Mouse (Mus musculus): Measurements from ENCODE around the gene Mrpl28. TPM values are rescaled to one million over a fixed set of nuclear protein-coding genes. Genes with fewer than 3 reads are reported as not detected.
"Not testable (repeated sequence)": the region's sequence is repeated elsewhere in the genome, so short reads cannot be mapped to it uniquely, and the experiment has no call there.

The Mrpl28 gene
- 118 TPM for polyA plus RNA-seq (2021)

- TF ChIP-seq CTCF (IDR thresholded peaks at IDR 0.05) = no peak
- peak; percentile 32 for ATAC-seq
- ChIA-PET CTCF (no interaction called here), POLR2A (interaction anchor here (0.9 to 1.5 kb wide), 3 partner anchors 11 to 18 kb away, joined by 3 to 5 read pairs (median 3); no protein-coding TSS in a partner anchor)
- DNase-seq (ENCODE audit: low read depth, low spot score) = peak; percentile 83
- in situ Hi-C loops (cut with MboI; ENCODE audit: low pct_unique_long_range_greater_than_20kb) = loop anchor here (5.0 kb wide), 3 partner anchors 69 to 329 kb away; partner anchors contain the start of gene Fam234a
- no peaks in the 10 kb centered on the region for H3K27me3 ChIP-seq
Measured at GRCm38 (mm10) chr17:26123267-26123684, at the start of gene Mrpl28. Gene Mrpl28, plus strand, starts transcription at chr17:26123500.

- DNase-seq (ENCODE audit: low read depth, low spot score) (no peak), ATAC-seq (no peak)
- no peaks in the 10 kb centered on the region for H3K27me3 ChIP-seq
- in situ Hi-C loops (cut with MboI; ENCODE audit: low pct_unique_long_range_greater_than_20kb) = no loop called here
- ChIA-PET POLR2A (no interaction called here), CTCF (interaction anchor here (2.8 kb wide), 1 partner anchor 15 kb away, joined by 12 read pairs; the partner anchor contains the start of gene Decr2)
- TF ChIP-seq CTCF (IDR thresholded peaks at IDR 0.05) = no peak
Measured at GRCm38 (mm10) chr17:26075246-26075645, 48.1 kb upstream of the Mrpl28 start.

GRCm38 (mm10) chr17:26078851-26079250 is 44.4 kb upstream of the Mrpl28 start:
- ATAC-seq (no peak), DNase-seq (ENCODE audit: low read depth, low spot score) (no peak)
- H3K27me3 ChIP-seq = no peaks in the 10 kb centered on the region
- no peak for TF ChIP-seq CTCF (IDR thresholded peaks at IDR 0.05)
- in situ Hi-C loops (cut with MboI; ENCODE audit: low pct_unique_long_range_greater_than_20kb) = no loop called here
- POLR2A ChIA-PET = interaction anchor here (0.7 kb wide), 1 partner anchor 17 kb away, joined by 3 read pairs; no protein-coding TSS in a partner anchor
- CTCF ChIA-PET = no interaction called here

- CTCF ChIA-PET = interaction anchor here (1.5 kb wide), 1 partner anchor 10 kb away, joined by 9 read pairs; the partner anchor contains the start of gene Decr2
- H3K27me3 ChIP-seq = no peaks in the 10 kb centered on the region
- DNase-seq (ENCODE audit: low read depth, low spot score) = no peak
- POLR2A ChIA-PET = interaction anchor here (0.8 kb wide), 1 partner anchor 12 kb away, joined by 3 read pairs; the partner anchor contains the start of gene Rab11fip3
- no peak for TF ChIP-seq CTCF (IDR thresholded peaks at IDR 0.05)
- ATAC-seq = no peak
- in situ Hi-C loops (cut with MboI; ENCODE audit: low pct_unique_long_range_greater_than_20kb) = no loop called here
Measured at GRCm38 (mm10) chr17:26080867-26081266, 42.4 kb upstream of the Mrpl28 start.

GRCm38 (mm10) chr17:26087059-26087564 is 36.2 kb upstream of the Mrpl28 start:
- CTCF ChIA-PET = no interaction called here
- POLR2A ChIA-PET = no interaction called here
- no peaks in the 10 kb centered on the region for H3K27me3 ChIP-seq
- in situ Hi-C loops (cut with MboI; ENCODE audit: low pct_unique_long_range_greater_than_20kb) = no loop called here
- ATAC-seq (no peak), DNase-seq (ENCODE audit: low read depth, low spot score) (no peak)
- no peak for TF ChIP-seq CTCF (IDR thresholded peaks at IDR 0.05)

- peaks cover 7% of the 10 kb centered on the region for H3K27me3 ChIP-seq
- ChIA-PET CTCF (interaction anchor here (0.6 to 3.3 kb wide), 13 partner anchors 9 to 178 kb away, joined by 3 to 19 read pairs (median 3); no protein-coding TSS in a partner anchor), POLR2A (no interaction called here)
- ATAC-seq (peak; percentile 86), DNase-seq (ENCODE audit: low read depth, low spot score) (peak; percentile 73)
- TF ChIP-seq CTCF (IDR thresholded peaks at IDR 0.05) = peak; percentile 97
- in situ Hi-C loops (cut with MboI; ENCODE audit: low pct_unique_long_range_greater_than_20kb) = loop anchor here (5.0 kb wide), 3 partner anchors 53 to 193 kb away; no protein-coding TSS in a partner anchor
Measured at GRCm38 (mm10) chr17:26089905-26090632, 33.2 kb upstream of the Mrpl28 start, which contains the start of gene Decr2. Gene Decr2, minus strand, starts transcription at chr17:26090337.

GRCm38 (mm10) chr17:26094531-26095110 is 28.7 kb upstream of the Mrpl28 start:
- ChIA-PET POLR2A (no interaction called here), CTCF (interaction anchor here (1.4 to 1.8 kb wide), 2 partner anchors 21 to 83 kb away, joined by 3 to 6 read pairs; no protein-coding TSS in a partner anchor)
- in situ Hi-C loops (cut with MboI; ENCODE audit: low pct_unique_long_range_greater_than_20kb) = loop anchor here (5.0 kb wide), 3 partner anchors 57 to 197 kb away; no protein-coding TSS in a partner anchor
- H3K27me3 ChIP-seq = peaks cover 9% of the 10 kb centered on the region
- no peak for ATAC-seq
- no peak for TF ChIP-seq CTCF (IDR thresholded peaks at IDR 0.05)
- DNase-seq (ENCODE audit: low read depth, low spot score) = no peak

- ATAC-seq (no peak), DNase-seq (ENCODE audit: low read depth, low spot score) (no peak)
- in situ Hi-C loops (cut with MboI; ENCODE audit: low pct_unique_long_range_greater_than_20kb) = no loop called here
- peaks cover 9% of the 10 kb centered on the region for H3K27me3 ChIP-seq
- ChIA-PET CTCF (interaction anchor here (1.8 kb wide), 1 partner anchor 83 kb away, joined by 6 read pairs; no protein-coding TSS in a partner anchor), POLR2A (no interaction called here)
- TF ChIP-seq CTCF (IDR thresholded peaks at IDR 0.05) = no peak
Measured at GRCm38 (mm10) chr17:26095121-26095740, 28.1 kb upstream of the Mrpl28 start, which contains the start of gene Nme4. Gene Nme4, minus strand, starts transcription at chr17:26095602.

- ATAC-seq = no peak
- peaks cover 9% of the 10 kb centered on the region for H3K27me3 ChIP-seq
- in situ Hi-C loops (cut with MboI; ENCODE audit: low pct_unique_long_range_greater_than_20kb) = no loop called here
- no peak for DNase-seq (ENCODE audit: low read depth, low spot score)
- CTCF ChIA-PET = interaction anchor here (1.2 kb wide), 1 partner anchor 57 kb away, joined by 3 read pairs; no protein-coding TSS in a partner anchor
- TF ChIP-seq CTCF (IDR thresholded peaks at IDR 0.05) = peak; percentile 6
- POLR2A ChIA-PET = no interaction called here
Measured at GRCm38 (mm10) chr17:26098461-26098860, 24.8 kb upstream of the Mrpl28 start.

GRCm38 (mm10) chr17:26099316-26099715 is 24.0 kb upstream of the Mrpl28 start:
- in situ Hi-C loops (cut with MboI; ENCODE audit: low pct_unique_long_range_greater_than_20kb) = not testable (repeated sequence)

More at GRCm38 (mm10) chr17:26099316-26099715, 24.0 kb upstream of the Mrpl28 start:
- TF ChIP-seq CTCF (IDR thresholded peaks at IDR 0.05) = peak; percentile 46
- POLR2A ChIA-PET; ATAC-seq; H3K27me3 ChIP-seq; DNase-seq (ENCODE audit: low read depth, low spot score): not testable (repeated sequence)
- CTCF ChIA-PET = interaction anchor here (0.7 kb wide), 1 partner anchor 9 kb away, joined by 3 read pairs; no protein-coding TSS in a partner anchor

Measured in Patski (cell line).